Mouse (Mus musculus) stomach, embryonic 16.5 days (tissue): Measurements from ENCODE around the gene Irs1. TPM values are rescaled to one million over a fixed set of nuclear protein-coding genes. Genes with fewer than 3 reads are reported as not detected.

Experiments
- ATAC-seq: fragments of 200-750 bp; cut with Nextera tagmentation; 2 replicates; pipeline ENCODE4 v1.8.0; 2017; ENCODE audit warnings: moderate number of reproducible peaks, moderate TSS enrichment; ENCODE audit not compliant: insufficient read depth, low FRiP score
- H3K27ac ChIP-seq: fragments of 300-500 bp; sonication (generic); 2 replicates; pipeline ENCODE4 v1.5.1; 2014; ENCODE audit warnings: low read length
- H3K27me3 ChIP-seq: fragments of 300-500 bp; sonication (generic); 2 replicates; pipeline ENCODE4 v1.6.1; 2014; ENCODE audit warnings: low read length, control low read depth, mixed read lengths; ENCODE audit not compliant: control insufficient read depth, insufficient read depth
- H3K36me3 ChIP-seq: fragments of 300-500 bp; sonication (generic); 2 replicates; pipeline ENCODE4 v1.6.1; 2014; ENCODE audit warnings: low read length; ENCODE audit not compliant: control insufficient read depth, insufficient read depth
- H3K4me1 ChIP-seq: fragments of 300-500 bp; sonication (generic); 2 replicates; pipeline ENCODE4 v1.6.1; 2014; ENCODE audit warnings: low read length, control low read depth, mixed read lengths; ENCODE audit not compliant: control insufficient read depth, insufficient read depth
- H3K4me2 ChIP-seq: fragments of 300-500 bp; sonication (generic); 2 replicates; pipeline ENCODE4 v1.6.1; 2014; ENCODE audit warnings: low read depth, low read length, mixed read lengths
- H3K4me3 ChIP-seq: fragments of 300-500 bp; sonication (generic); replicated peaks from 2 replicates; pipeline ENCODE4 v1.5.1; 2014; ENCODE audit warnings: mild to moderate bottlenecking, low read length
- H3K9ac ChIP-seq: fragments of 300-500 bp; sonication (generic); 2 replicates; pipeline ENCODE4 v1.6.1; 2014; ENCODE audit warnings: low read length
- H3K9me3 ChIP-seq: fragments of 300-500 bp; sonication (generic); replicated peaks from 2 replicates; pipeline ENCODE4 v1.6.1; 2016; ENCODE audit warnings: low read length, control low read depth; ENCODE audit not compliant: control insufficient read depth
- WGBS: fragments of 180-500 bp; shearing (Covaris S2); extraction: QIAGEN DNeasy Blood & Tissue Kit; methylation state at CpG from one replicate; pipeline ENCODE4 v1.1.7; 2014; 5-methylcytosine and 5-hydroxymethylcytosine counted together
- polyA plus RNA-seq: library from polyadenylated mRNA; unstranded; fragments of >200 nt; fragmentation: Nextera tagmentation; extraction: Ambion mirVana; gene quantifications from 2 replicates; pipeline ENCODE4 v1.2.1, GENCODE M21; 2015

The Irs1 gene
- polyA plus RNA-seq, result 5.0 and 5.9 TPM in 2 replicates

GRCm38 (mm10) chr1:82291151-82291797 is at the start of gene Irs1:
Irs1 (minus strand) TSS chr1:82291416.
- no peaks in the 10 kb centered on the region for H3K27me3 ChIP-seq
- H3K36me3 ChIP-seq, result no peaks in the 10 kb centered on the region
- peak within 1 kb of the TSS; percentile 75 for H3K4me3 ChIP-seq
- WGBS, result under 1% methylated on average over 47 of the region's 60 CpGs
- H3K9ac ChIP-seq, result peak within 1 kb of the TSS; percentile 87
- peak within 1 kb of the TSS; percentile 81 for H3K4me2 ChIP-seq
- peak; percentile 90 for ATAC-seq
- H3K4me1 ChIP-seq, result peaks cover 39% of the 10 kb centered on the region
- H3K9me3 ChIP-seq, result no peaks in the 10 kb centered on the region
- H3K27ac ChIP-seq, result peak within 1 kb of the TSS; percentile 97

- H3K4me3 ChIP-seq, result no peak overlapping the region
- no peaks in the 10 kb centered on the region for H3K9me3 ChIP-seq
- ATAC-seq, result no peak
- no peak overlapping the region for H3K4me2 ChIP-seq
- H3K27me3 ChIP-seq, result no peaks in the 10 kb centered on the region
- H3K36me3 ChIP-seq, result no peaks in the 10 kb centered on the region
- H3K9ac ChIP-seq, result no peak overlapping the region
- WGBS, result 78% methylated on average over 3 of the region's 3 CpGs
- no peak overlapping the region for H3K27ac ChIP-seq
- H3K4me1 ChIP-seq, result no peaks in the 10 kb centered on the region
Observed at GRCm38 (mm10) chr1:82334506-82334905, 43.3 kb upstream of the Irs1 start.

GRCm38 (mm10) chr1:82329954-82330247 is 38.7 kb upstream of the Irs1 start:
- Histone ChIP-seq H3K27me3 (no peaks in the 10 kb centered on the region), H3K27ac (no peak overlapping the region), H3K4me1 (no peaks in the 10 kb centered on the region), H3K9ac (no peak overlapping the region), H3K4me2 (no peak overlapping the region), H3K4me3 (no peak overlapping the region), H3K36me3 (no peaks in the 10 kb centered on the region), H3K9me3 (no peaks in the 10 kb centered on the region)
- no peak for ATAC-seq

DNA sequence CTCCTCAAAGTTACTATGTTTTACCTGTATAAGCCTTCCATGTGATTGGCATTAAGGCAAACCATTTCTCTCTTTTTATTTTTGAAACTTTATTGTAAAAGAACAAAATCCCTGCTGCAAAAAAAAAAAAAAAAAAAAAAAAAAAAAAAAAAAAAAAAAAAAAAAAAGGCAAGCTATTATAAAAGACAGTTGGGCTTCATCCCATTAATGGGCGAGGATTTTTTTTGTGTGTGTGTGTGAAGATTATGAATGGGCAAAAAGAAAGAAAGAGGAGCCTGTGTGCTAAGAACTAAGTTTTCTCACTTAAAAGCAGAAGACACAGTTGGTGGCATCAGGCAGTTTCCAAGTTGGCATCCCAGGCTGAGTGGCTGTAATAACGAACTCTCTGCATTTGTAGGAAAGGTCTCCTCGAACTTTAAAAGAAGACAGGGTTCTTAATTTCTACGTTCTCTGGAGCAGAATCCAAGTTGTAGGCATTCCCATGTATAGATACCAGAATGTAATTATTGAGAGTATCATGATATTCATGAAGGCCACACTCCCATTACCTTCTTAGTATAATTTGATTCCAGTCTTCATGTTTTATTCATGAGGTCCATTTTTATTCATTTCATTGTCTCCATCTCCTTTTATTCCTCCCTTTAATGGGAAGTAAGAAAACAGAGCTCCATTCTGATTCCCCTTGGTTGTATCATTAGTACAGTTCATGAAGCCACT is 38.2 kb upstream of the Irs1 start:
- WGBS, result 79% methylated on average over 4 of the region's 4 CpGs
- Histone ChIP-seq H3K27ac (no peak overlapping the region), H3K4me3 (no peak overlapping the region), H3K4me2 (no peak overlapping the region), H3K9ac (no peak overlapping the region), H3K9me3 (no peaks in the 10 kb centered on the region), H3K4me1 (no peaks in the 10 kb centered on the region), H3K27me3 (no peaks in the 10 kb centered on the region), H3K36me3 (no peaks in the 10 kb centered on the region)
- no peak for ATAC-seq

DNA sequence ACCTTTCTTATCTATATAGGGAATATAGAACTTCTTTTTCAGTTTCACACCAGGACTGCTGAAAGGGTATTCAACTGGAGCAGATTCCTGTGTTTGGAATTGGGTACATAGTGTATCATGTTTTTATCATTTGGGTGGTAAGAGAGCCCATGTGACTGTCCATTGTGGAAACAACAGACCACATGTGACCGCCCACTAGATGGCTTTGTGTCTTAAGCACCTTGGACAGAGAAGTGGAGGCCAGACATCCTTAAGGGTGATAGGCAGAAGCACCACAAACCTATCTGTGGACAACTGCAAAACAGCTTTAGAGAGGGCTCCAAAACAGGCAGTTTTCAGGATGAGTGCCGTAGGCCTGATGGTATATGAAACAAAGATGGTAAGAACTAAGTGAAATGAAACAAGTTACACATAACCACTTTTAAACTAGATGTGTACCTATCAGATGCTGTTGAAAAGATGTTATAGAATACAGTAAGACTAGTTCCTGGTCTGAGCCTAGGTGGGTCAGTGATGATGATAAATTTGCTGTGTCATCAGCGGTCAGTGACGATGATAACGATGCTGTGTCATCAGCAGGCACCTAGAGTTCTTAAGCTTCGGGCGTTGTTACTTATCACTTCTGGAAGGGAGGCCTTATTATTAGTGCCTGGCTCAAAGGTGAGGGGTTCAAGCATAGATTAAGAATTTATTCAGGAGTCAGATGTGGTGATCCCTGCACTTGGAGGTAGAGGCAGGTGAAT is 37.0 kb upstream of the Irs1 start:
- Histone ChIP-seq H3K9ac (no peak overlapping the region), H3K4me2 (no peak overlapping the region), H3K27ac (no peak overlapping the region), H3K4me3 (no peak overlapping the region), H3K9me3 (no peaks in the 10 kb centered on the region), H3K36me3 (no peaks in the 10 kb centered on the region), H3K4me1 (0 out of 2 replicates have a peak, but pooled peaks cover 4% of the 10 kb centered on the region), H3K27me3 (no peaks in the 10 kb centered on the region)
- ATAC-seq, result no peak
- 87% methylated on average over 7 of the region's 7 CpGs for WGBS

DNA sequence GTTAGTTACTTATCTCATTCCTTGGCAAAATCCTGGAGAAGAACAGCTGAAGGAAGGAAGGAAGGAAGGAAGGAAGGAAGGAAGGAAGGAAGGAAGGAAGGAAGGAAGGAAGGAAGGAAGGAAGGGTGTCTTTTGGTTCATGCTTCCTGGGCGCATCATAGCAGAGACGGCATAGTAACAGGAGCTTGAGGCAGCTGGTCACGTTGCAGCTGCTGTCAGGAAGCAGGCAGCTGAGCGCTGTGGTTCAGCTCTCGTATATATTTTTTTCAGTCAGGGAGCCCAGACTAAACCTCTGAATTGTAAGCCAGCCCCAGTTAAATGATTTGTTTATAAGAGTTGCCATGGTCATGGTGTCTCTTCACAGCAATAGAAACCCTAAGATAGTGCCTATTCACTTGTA is 34.9 kb upstream of the Irs1 start:
- Histone ChIP-seq H3K27me3 (no peaks in the 10 kb centered on the region), H3K9me3 (no peaks in the 10 kb centered on the region), H3K36me3 (no peaks in the 10 kb centered on the region), H3K4me1 (0 out of 2 replicates have a peak, but pooled peaks cover 4% of the 10 kb centered on the region), H3K27ac (no peak overlapping the region), H3K4me3 (no peak overlapping the region), H3K4me2 (no peak overlapping the region), H3K9ac (no peak overlapping the region)
- ATAC-seq, result no peak
- WGBS, result 72% methylated on average over 5 of the region's 5 CpGs

DNA sequence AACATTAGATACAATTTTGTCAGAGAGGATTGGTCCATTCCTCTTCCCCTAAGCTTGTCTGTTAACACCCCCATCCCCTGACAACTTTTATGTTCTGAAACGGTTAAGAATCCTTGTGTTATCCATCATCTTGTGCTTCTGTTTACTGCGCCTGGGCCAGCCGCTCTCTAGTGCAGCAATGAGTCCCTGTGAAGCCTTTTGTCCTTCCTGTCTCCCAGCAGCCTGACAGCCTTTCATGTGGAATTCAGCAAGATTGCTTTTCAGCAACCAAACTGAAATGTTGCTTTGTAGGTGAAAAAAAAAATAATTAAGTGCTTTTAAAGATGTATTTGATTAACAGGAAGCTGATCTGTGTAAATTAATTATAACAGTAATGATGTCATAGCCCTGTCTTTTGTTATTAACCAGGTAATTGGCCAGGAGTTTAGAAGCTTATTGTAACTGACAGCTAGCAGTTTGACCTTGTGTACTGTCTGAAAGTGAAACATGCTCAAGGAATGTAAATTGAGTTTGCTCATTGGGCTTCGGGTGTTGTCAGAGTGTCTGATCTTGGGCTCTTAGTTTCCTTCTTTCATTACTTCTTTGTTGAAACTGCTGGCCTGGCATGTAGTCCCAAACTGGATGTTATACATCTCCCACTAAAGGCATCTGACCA is 33.0 kb upstream of the Irs1 start:
- WGBS, result 24% methylated on average over 4 of the region's 4 CpGs
- Histone ChIP-seq H3K4me1 (0 out of 2 replicates have a peak, but pooled peaks cover 4% of the 10 kb centered on the region), H3K36me3 (no peaks in the 10 kb centered on the region), H3K4me2 (no peak overlapping the region), H3K27me3 (no peaks in the 10 kb centered on the region), H3K27ac (no peak overlapping the region), H3K9ac (no peak overlapping the region), H3K4me3 (no peak overlapping the region), H3K9me3 (no peaks in the 10 kb centered on the region)
- no peak for ATAC-seq

DNA sequence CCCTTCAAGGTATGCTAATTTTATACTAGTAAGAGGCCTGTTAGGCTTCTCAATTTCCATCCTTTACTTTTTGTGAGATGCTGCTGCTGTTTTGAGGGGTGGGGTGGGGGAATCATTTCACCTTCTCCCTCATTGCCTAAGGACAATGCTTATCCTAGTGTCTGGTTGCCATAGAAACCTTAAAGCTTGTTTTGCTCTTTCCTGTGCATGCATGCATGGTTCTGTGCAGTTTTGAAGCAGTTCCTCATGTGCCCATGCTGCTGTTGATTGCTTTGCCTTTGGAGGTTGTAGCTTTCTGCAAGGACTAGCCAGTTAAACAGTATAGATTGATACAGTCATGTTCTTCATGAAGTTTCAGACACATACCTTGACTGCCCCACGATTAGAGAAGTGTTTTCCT is 30.2 kb upstream of the Irs1 start:
- Histone ChIP-seq H3K4me2 (no peak overlapping the region), H3K9me3 (no peaks in the 10 kb centered on the region), H3K4me3 (no peak overlapping the region), H3K9ac (no peak overlapping the region), H3K27me3 (no peaks in the 10 kb centered on the region), H3K4me1 (0 out of 2 replicates have a peak, but pooled peaks cover 8% of the 10 kb centered on the region), H3K36me3 (no peaks in the 10 kb centered on the region), H3K27ac (no peak overlapping the region)
- WGBS, result 79% methylated on average over 1 of the region's 1 CpGs
- no peak for ATAC-seq

DNA sequence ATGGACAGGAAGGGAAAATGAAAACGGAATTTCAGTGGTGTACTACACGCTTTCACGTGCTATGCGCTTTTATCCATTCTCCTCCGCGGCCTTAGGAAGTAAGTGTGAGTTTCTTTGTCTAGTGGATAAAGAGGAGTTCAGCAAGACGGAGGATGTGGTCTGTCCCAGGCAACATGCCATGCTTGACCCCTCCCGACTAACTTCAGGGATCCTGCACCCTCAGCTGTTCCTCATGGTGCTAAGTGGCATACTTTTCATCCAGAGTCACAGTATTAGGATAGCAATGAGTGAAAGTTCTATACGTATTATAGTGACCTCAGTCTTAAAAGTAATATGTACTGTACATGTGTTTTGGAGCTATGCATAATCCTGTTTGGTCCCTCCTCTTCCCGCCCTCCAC is 29.6 kb upstream of the Irs1 start:
- no peak overlapping the region for H3K9ac ChIP-seq
- no peak for ATAC-seq
- WGBS, result 87% methylated on average over 10 of the region's 10 CpGs
- H3K4me1 ChIP-seq, result 0 out of 2 replicates have a peak, but pooled peaks cover 8% of the 10 kb centered on the region
- H3K4me2 ChIP-seq, result no peak overlapping the region
- H3K9me3 ChIP-seq, result no peaks in the 10 kb centered on the region
- no peaks in the 10 kb centered on the region for H3K36me3 ChIP-seq
- no peaks in the 10 kb centered on the region for H3K27me3 ChIP-seq
- no peak overlapping the region for H3K4me3 ChIP-seq
- no peak overlapping the region for H3K27ac ChIP-seq
